Mouse (Mus musculus) liver, embryonic 14.5 days (tissue): ENCODE results near the gene Slc16a5. TPM values are rescaled to one million over a fixed set of nuclear protein-coding genes. Genes with fewer than 3 reads are reported as not detected.

Source experiments
- ATAC-seq: fragments of 200-750 bp; cut with Nextera tagmentation; 2 replicates; pipeline ENCODE4 v1.8.0; 2017; ENCODE audit warnings: moderate number of reproducible peaks, mild to moderate bottlenecking, moderate library complexity; ENCODE audit not compliant: insufficient read depth
- DNase-seq, 3 experiments: peaks; one replicate each; pipeline ENCODE4 v3.0.0-alpha.2; 2012 to 2013; ENCODE audit warnings: low read depth in 3 of 3, low spot score in 3 of 3
- H3K27ac ChIP-seq: fragments of 300-500 bp; sonication (generic); 2 replicates; pipeline ENCODE4 v1.5.1; 2014; ENCODE audit warnings: moderate library complexity, mild to moderate bottlenecking, control low read depth, inconsistent platforms
- H3K27me3 ChIP-seq: fragments of 300-500 bp; sonication (generic); 2 replicates; pipeline ENCODE4 v1.6.1; 2014; ENCODE audit warnings: mild to moderate bottlenecking, low read length, moderate library complexity; ENCODE audit not compliant: control insufficient read depth, insufficient read depth
- H3K36me3 ChIP-seq: fragments of 300-500 bp; sonication (generic); replicated peaks from 2 replicates; pipeline ENCODE4 v1.6.1; 2014; ENCODE audit warnings: low read depth; ENCODE audit not compliant: control insufficient read depth, insufficient read depth
- H3K4me1 ChIP-seq, 2 experiments: fragments of 200-500 bp in 1 of 2; fragments of 300-500 bp in 1 of 2; sonication (generic) in 1 of 2; replicated peaks; 2 replicates each; pipeline ENCODE4 v1.6.1; 2012 to 2014; ENCODE audit warnings: antibody characterized with exemption in 1 of 2, inconsistent platforms in 1 of 2, low read length in 1 of 2; ENCODE audit not compliant: control insufficient read depth in 2 of 2, insufficient read depth in 2 of 2
- H3K4me2 ChIP-seq: fragments of 300-500 bp; sonication (generic); 2 replicates; pipeline ENCODE4 v1.6.1; 2014; ENCODE audit warnings: low read depth, mild to moderate bottlenecking, control low read depth, moderate library complexity
- H3K4me3 ChIP-seq, 2 experiments: fragments of 200-500 bp in 1 of 2; fragments of 300-500 bp in 1 of 2; sonication (generic) in 1 of 2; 2 replicates each; pipeline ENCODE4 v1.5.1; 2012 to 2014; ENCODE audit warnings: low read depth in 2 of 2, low read length in 2 of 2, mild to moderate bottlenecking in 2 of 2, control low read depth in 1 of 2, inconsistent platforms in 1 of 2, moderate library complexity in 1 of 2; ENCODE audit not compliant: insufficient read depth in 1 of 2
- H3K9ac ChIP-seq: fragments of 300-500 bp; sonication (generic); replicated peaks from 2 replicates; pipeline ENCODE4 v1.6.1; 2014; ENCODE audit warnings: mild to moderate bottlenecking, control low read depth, moderate library complexity
- H3K9me3 ChIP-seq: fragments of 300-500 bp; sonication (generic); 2 replicates; pipeline ENCODE4 v1.6.1; 2016; ENCODE audit warnings: low read length, mixed read lengths; ENCODE audit not compliant: control insufficient read depth
- CTCF ChIP-seq: IDR thresholded peaks from 2 replicates; pipeline ENCODE4 v1.5.1; 2016; ENCODE audit warnings: antibody characterized with exemption, low read depth, control low read depth
- EP300 ChIP-seq: IDR thresholded peaks from 2 replicates; pipeline ENCODE4 v1.6.1; 2016; ENCODE audit warnings: antibody characterized with exemption, low read depth
- WGBS: fragments of 180-500 bp; shearing (Covaris S2); extraction: QIAGEN DNeasy Blood & Tissue Kit; methylation state at CpG from one replicate; pipeline ENCODE4 v1.1.7; 2014; ENCODE audit not compliant: insufficient replicate concordance; 5-methylcytosine and 5-hydroxymethylcytosine counted together
- polyA plus RNA-seq, 2 experiments: library from polyadenylated mRNA; depleted of rRNA in 1 of 2; stranded (reverse) in 1 of 2; unstranded in 1 of 2; fragments of >200 nt; fragmentation: Nextera tagmentation in 1 of 2; extraction: Ambion mirVana in 1 of 2; gene quantifications; 2 replicates each; pipeline versions ENCODE4 v1.2.1 to v1.2.3; 2012 to 2014

Gene Slc16a5
- polyA plus RNA-seq, 2 experiments, result 0.02 TPM; not detected in 1

GRCm38 (mm10) chr11:115437571-115438122, 24.6 kb upstream of the Slc16a5 start:
- ATAC-seq, result no peak
- H3K4me1 ChIP-seq, result peaks cover 0 to 7% of the 10 kb centered on the region in 2 experiments; a peak in 2 of 4 replicates
- H3K9ac ChIP-seq, result no peak overlapping the region
- no peaks in the 10 kb centered on the region; the same call in 1 of the 2 replicates for H3K9me3 ChIP-seq
- peaks cover 13% of the 10 kb centered on the region for H3K27me3 ChIP-seq
- no peak overlapping the region for H3K27ac ChIP-seq
- no peak overlapping the region for H3K4me3 ChIP-seq
- no peak for DNase-seq
- no peak overlapping the region for H3K4me2 ChIP-seq
- TF ChIP-seq EP300 (no peak), CTCF (no peak)
- WGBS, result 57% methylated on average over 5 of the region's 5 CpGs
- no peaks in the 10 kb centered on the region for H3K36me3 ChIP-seq

GRCm38 (mm10) chr11:115439326-115439725, 22.9 kb upstream of the Slc16a5 start:
- no peak overlapping the region for H3K27ac ChIP-seq
- H3K9ac ChIP-seq, result no peak overlapping the region
- 57% methylated on average over 3 of the region's 3 CpGs for WGBS
- no peak overlapping the region for H3K4me3 ChIP-seq
- H3K4me2 ChIP-seq, result no peak overlapping the region
- no peaks in the 10 kb centered on the region; the same call in 1 of the 2 replicates for H3K9me3 ChIP-seq
- ATAC-seq (no peak), DNase-seq (no peak)
- peaks cover 13% of the 10 kb centered on the region for H3K27me3 ChIP-seq
- no peak for TF ChIP-seq CTCF
- no peak for TF ChIP-seq EP300
- H3K36me3 ChIP-seq, result no peaks in the 10 kb centered on the region
- peaks cover 0 to 7% of the 10 kb centered on the region in 2 experiments; a peak in 2 of 4 replicates for H3K4me1 ChIP-seq

GRCm38 (mm10) chr11:115439906-115440595, 22.2 kb upstream of the Slc16a5 start, which contains the start of gene Trim80:
TSS of gene Trim80 (plus strand) at chr11:115440545.
- Histone ChIP-seq H3K4me1 (peaks cover 0 to 7% of the 10 kb centered on the region in 2 experiments; a peak in 2 of 4 replicates), H3K9me3 (no peaks in the 10 kb centered on the region; the same call in 1 of the 2 replicates), H3K4me2 (no peak within 1 kb of the TSS), H3K27me3 (peaks cover 13% of the 10 kb centered on the region), H3K9ac (no peak within 1 kb of the TSS), H3K4me3 (no peak within 1 kb of the TSS), H3K27ac (no peak within 1 kb of the TSS), H3K36me3 (no peaks in the 10 kb centered on the region)
- no peak for DNase-seq
- 75% methylated on average over 9 of the region's 9 CpGs for WGBS
- TF ChIP-seq CTCF (peak; percentile 54), EP300 (no peak)
- no peak for ATAC-seq

GRCm38 (mm10) chr11:115441417-115441816, 20.9 kb upstream of the Slc16a5 start:
- 54% methylated on average over 15 of the region's 15 CpGs for WGBS
- Histone ChIP-seq H3K4me1 (peaks cover 0 to 5% of the 10 kb centered on the region in 2 experiments; a peak in 1 of 4 replicates), H3K9me3 (no peaks in the 10 kb centered on the region; the same call in 1 of the 2 replicates), H3K4me3 (no peak overlapping the region), H3K4me2 (no peak overlapping the region), H3K9ac (no peak overlapping the region), H3K27ac (no peak overlapping the region), H3K36me3 (no peaks in the 10 kb centered on the region), H3K27me3 (peaks cover under 1% of the 10 kb centered on the region)
- ATAC-seq (no peak), DNase-seq (no peak)
- TF ChIP-seq EP300, result no peak

GRCm38 (mm10) chr11:115446906-115447305, 15.4 kb upstream of the Slc16a5 start:
- no peak for DNase-seq
- H3K4me3 ChIP-seq, result no peak overlapping the region

More at GRCm38 (mm10) chr11:115446906-115447305, 15.4 kb upstream of the Slc16a5 start:
- H3K4me1 ChIP-seq, result peaks cover 0 to 20% of the 10 kb centered on the region in 2 experiments; a peak in 2 of 4 replicates
- H3K9ac ChIP-seq, result no peak overlapping the region
- H3K9me3 ChIP-seq, result no peaks in the 10 kb centered on the region
- H3K36me3 ChIP-seq, result no peaks in the 10 kb centered on the region
- H3K4me2 ChIP-seq, result peak overlapping the region; percentile 4; the same call in 1 of the 2 replicates
- no peaks in the 10 kb centered on the region for H3K27me3 ChIP-seq
- 34% methylated on average over 3 of the region's 3 CpGs for WGBS
- TF ChIP-seq EP300 (no peak), CTCF (no peak)
- ATAC-seq, result no peak
- H3K27ac ChIP-seq, result no peak overlapping the region
